Mouse (Mus musculus) stomach, postnatal 0 days (tissue): ENCODE data around the gene Eftud2.

Experiments
- CTCF ChIP-seq: IDR thresholded peaks from 2 replicates; pipeline ENCODE4 v1.5.1; 2016; ENCODE audit warnings: antibody characterized with exemption, low read depth, mild to moderate bottlenecking, moderate library complexity
- EP300 ChIP-seq: optimal IDR thresholded peaks from 2 replicates; pipeline ENCODE3; 2016; ENCODE audit warnings: antibody characterized with exemption

DNA sequence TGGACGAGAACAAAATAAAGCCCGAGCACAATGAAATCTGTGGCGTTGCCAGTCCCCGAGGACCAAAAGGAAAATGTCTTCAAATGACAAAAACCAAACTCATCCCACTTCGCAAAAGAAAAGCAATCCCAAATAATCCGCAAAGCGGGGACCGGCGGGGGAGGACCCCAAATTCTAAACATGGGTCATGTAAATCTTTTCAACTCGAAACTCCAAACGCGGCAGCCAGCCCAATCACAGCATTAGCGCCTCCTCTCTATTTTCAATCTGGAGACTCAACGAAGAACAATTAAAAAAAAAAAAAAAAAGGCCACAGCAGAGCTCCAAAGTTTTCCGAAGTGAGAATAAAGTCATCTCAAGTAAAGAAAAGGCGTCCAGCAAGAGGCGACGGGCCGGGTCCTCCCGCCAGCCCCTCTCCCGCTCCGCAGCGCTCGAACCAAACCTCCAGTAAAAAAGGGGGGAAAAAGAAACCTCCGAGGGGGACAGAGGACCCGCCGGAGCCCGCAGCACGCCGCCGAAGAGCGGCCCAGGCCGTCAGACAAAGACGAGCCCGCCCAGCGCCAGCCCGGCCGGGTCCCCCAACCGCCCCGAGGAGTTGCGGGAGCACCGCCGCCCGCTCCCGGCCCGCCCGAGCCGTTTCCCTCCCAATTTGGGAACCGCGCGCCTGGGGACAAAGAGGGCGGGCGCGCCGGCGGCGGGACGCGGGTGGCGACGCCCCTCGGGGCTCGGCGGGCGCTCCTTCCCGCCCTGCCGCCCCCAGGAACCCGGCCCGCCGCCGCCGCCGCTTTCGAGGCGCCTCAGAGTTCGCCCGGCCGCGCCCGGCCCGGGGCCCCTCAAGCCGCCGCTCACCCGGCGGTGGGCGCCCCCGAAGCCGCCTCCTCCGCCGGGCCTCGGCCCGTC, 62.4 kb downstream of the Eftud2 start:
- peak; percentile 17; the same call in 1 of the 2 replicates for TF ChIP-seq CTCF
- TF ChIP-seq EP300: no peak
